Mouse (Mus musculus) ovary, postnatal 10 days (tissue): Measurements from ENCODE around the gene Fam19a2.

Experiments
- DNase-seq: peaks from one replicate; pipeline ENCODE4 v3.0.0; 2022; ENCODE audit warnings: low spot score

Fam19a2 gene

GRCm38 (mm10) chr10:123572342-123573070 lies 308.7 kb downstream of the Fam19a2 start:
- DNase-seq, result no peak

- DNase-seq, result no peak
These were observed 314.0 kb downstream of the Fam19a2 start for GRCm38 (mm10) chr10:123577823-123578222.

- DNase-seq, result no peak
These were observed 315.2 kb downstream of the Fam19a2 start for GRCm38 (mm10) chr10:123579012-123579411.

- DNase-seq, result no peak
These were observed 331.2 kb downstream of the Fam19a2 start for GRCm38 (mm10) chr10:123595043-123595442.

GRCm38 (mm10) chr10:123597059-123597458 lies 333.3 kb downstream of the Fam19a2 start:
- DNase-seq, result no peak

GRCm38 (mm10) chr10:123605671-123606070 lies 341.9 kb downstream of the Fam19a2 start:
- no peak for DNase-seq

GRCm38 (mm10) chr10:123626691-123627090 lies 362.9 kb downstream of the Fam19a2 start:
- no peak for DNase-seq

- DNase-seq, result no peak
These were observed 365.5 kb downstream of the Fam19a2 start for GRCm38 (mm10) chr10:123629248-123629744.

GRCm38 (mm10) chr10:123632029-123632428 lies 368.2 kb downstream of the Fam19a2 start:
- DNase-seq, result no peak

GRCm38 (mm10) chr10:123636655-123637054 lies 372.9 kb downstream of the Fam19a2 start:
- no peak for DNase-seq

- DNase-seq, result no peak
These were observed 373.7 kb downstream of the Fam19a2 start for GRCm38 (mm10) chr10:123637496-123637895.

- DNase-seq, result no peak
These were observed 381.8 kb downstream of the Fam19a2 start for GRCm38 (mm10) chr10:123645568-123645967.

- DNase-seq, result no peak
These were observed 407.4 kb downstream of the Fam19a2 start for GRCm38 (mm10) chr10:123671208-123671607.

GRCm38 (mm10) chr10:123678284-123678864 lies 414.6 kb downstream of the Fam19a2 start:
- no peak for DNase-seq

GRCm38 (mm10) chr10:123682718-123683255 lies 419.0 kb downstream of the Fam19a2 start:
- no peak for DNase-seq

GRCm38 (mm10) chr10:123692186-123692925 lies 428.6 kb downstream of the Fam19a2 start:
- DNase-seq, result no peak

GRCm38 (mm10) chr10:123692926-123693224 lies 429.1 kb downstream of the Fam19a2 start:
- no peak for DNase-seq

- no peak for DNase-seq
These were observed 438.8 kb downstream of the Fam19a2 start for GRCm38 (mm10) chr10:123702595-123702994.

- DNase-seq, result no peak
These were observed 443.2 kb downstream of the Fam19a2 start for GRCm38 (mm10) chr10:123707026-123707425.

- DNase-seq, result no peak
These were observed 446.9 kb downstream of the Fam19a2 start for GRCm38 (mm10) chr10:123710738-123711137.

GRCm38 (mm10) chr10:123721952-123722460 lies 458.2 kb downstream of the Fam19a2 start:
- no peak for DNase-seq

- DNase-seq, result no peak
These were observed 459.8 kb downstream of the Fam19a2 start for GRCm38 (mm10) chr10:123723641-123724040.
